Mouse (Mus musculus): ENCODE results near the gene Man2a1. TPM values are rescaled to one million over a fixed set of nuclear protein-coding genes. Genes with fewer than 3 reads are reported as not detected.

The Man2a1 gene
- polyA plus RNA-seq, 1 experiment from 2014 or later: 4.8 TPM

- Histone ChIP-seq H3K27ac (replicated peaks; ENCODE audit: low read depth, low read length) (no peak overlapping the region), H3K9me3 (ENCODE audit: control insufficient read depth, low read length) (no peaks in the 10 kb centered on the region), H3K4me2 (ENCODE audit: low read depth, severe bottlenecking) (no peak overlapping the region), H3K9ac (ENCODE audit: low read length) (no peak overlapping the region), H3K4me1 (ENCODE audit: control insufficient read depth, insufficient read depth, low read length) (peaks cover 6% of the 10 kb centered on the region; the same call in 1 of the 2 replicates), H3K4me3 (ENCODE audit: low read depth, low read length) (no peak overlapping the region), H3K27me3 (ENCODE audit: control insufficient read depth, insufficient read depth, low read length) (no peaks in the 10 kb centered on the region), H3K36me3 (ENCODE audit: control insufficient read depth, insufficient read depth, low read length) (no peaks in the 10 kb centered on the region)
- no peak for DNase-seq (ENCODE audit: low spot score)
- WGBS: 94% methylated on average over 6 of the region's 6 CpGs
- no peak for ATAC-seq (ENCODE audit: insufficient number of reproducible peaks, low FRiP score, low TSS enrichment, low read depth)
These were observed 7.7 kb downstream of the Man2a1 start for GRCm38 (mm10) chr17:64608228-64608627.

- ATAC-seq (ENCODE audit: insufficient number of reproducible peaks, low FRiP score, low TSS enrichment, low read depth): no peak
- no peak overlapping the region for H3K4me2 ChIP-seq (ENCODE audit: low read depth, severe bottlenecking)
- peaks cover 3% of the 10 kb centered on the region; the same call in 1 of the 2 replicates for H3K4me1 ChIP-seq (ENCODE audit: control insufficient read depth, insufficient read depth, low read length)
- no peaks in the 10 kb centered on the region for H3K9me3 ChIP-seq (ENCODE audit: control insufficient read depth, low read length)
- no peak for DNase-seq (ENCODE audit: low spot score)
- H3K4me3 ChIP-seq (ENCODE audit: low read depth, low read length): no peak overlapping the region
- WGBS: 73% methylated on average over 6 of the region's 6 CpGs
- no peaks in the 10 kb centered on the region for H3K27me3 ChIP-seq (ENCODE audit: control insufficient read depth, insufficient read depth, low read length)
- H3K9ac ChIP-seq (ENCODE audit: low read length): no peak overlapping the region
- no peaks in the 10 kb centered on the region for H3K36me3 ChIP-seq (ENCODE audit: control insufficient read depth, insufficient read depth, low read length)
- H3K27ac ChIP-seq (replicated peaks; ENCODE audit: low read depth, low read length): no peak overlapping the region
These were observed 8.5 kb downstream of the Man2a1 start for GRCm38 (mm10) chr17:64608923-64609598.

- WGBS: 41% methylated on average over 3 of the region's 3 CpGs
- Histone ChIP-seq H3K4me1 (ENCODE audit: control insufficient read depth, insufficient read depth, low read length) (peaks cover 3% of the 10 kb centered on the region; the same call in 1 of the 2 replicates), H3K9me3 (ENCODE audit: control insufficient read depth, low read length) (no peaks in the 10 kb centered on the region), H3K27ac (replicated peaks; ENCODE audit: low read depth, low read length) (no peak overlapping the region), H3K9ac (ENCODE audit: low read length) (no peak overlapping the region), H3K4me2 (ENCODE audit: low read depth, severe bottlenecking) (no peak overlapping the region), H3K36me3 (ENCODE audit: control insufficient read depth, insufficient read depth, low read length) (no peaks in the 10 kb centered on the region), H3K4me3 (ENCODE audit: low read depth, low read length) (no peak overlapping the region), H3K27me3 (ENCODE audit: control insufficient read depth, insufficient read depth, low read length) (no peaks in the 10 kb centered on the region)
- ATAC-seq (ENCODE audit: insufficient number of reproducible peaks, low FRiP score, low TSS enrichment, low read depth): no peak
- no peak for DNase-seq (ENCODE audit: low spot score)
These were observed 9.2 kb downstream of the Man2a1 start for GRCm38 (mm10) chr17:64609741-64610140.

GRCm38 (mm10) chr17:64611426-64611825 lies 10.9 kb downstream of the Man2a1 start:
- no peak overlapping the region for H3K4me2 ChIP-seq (ENCODE audit: low read depth, severe bottlenecking)
- no peaks in the 10 kb centered on the region for H3K36me3 ChIP-seq (ENCODE audit: control insufficient read depth, insufficient read depth, low read length)
- H3K27ac ChIP-seq (replicated peaks; ENCODE audit: low read depth, low read length): no peak overlapping the region
- H3K9me3 ChIP-seq (ENCODE audit: control insufficient read depth, low read length): no peaks in the 10 kb centered on the region
- 87% methylated on average over 5 of the region's 5 CpGs for WGBS
- DNase-seq (ENCODE audit: low spot score) (no peak), ATAC-seq (ENCODE audit: insufficient number of reproducible peaks, low FRiP score, low TSS enrichment, low read depth) (no peak)
- peaks cover 3% of the 10 kb centered on the region; the same call in 1 of the 2 replicates for H3K4me1 ChIP-seq (ENCODE audit: control insufficient read depth, insufficient read depth, low read length)
- no peak overlapping the region for H3K4me3 ChIP-seq (ENCODE audit: low read depth, low read length)
- H3K27me3 ChIP-seq (ENCODE audit: control insufficient read depth, insufficient read depth, low read length): no peaks in the 10 kb centered on the region
- no peak overlapping the region for H3K9ac ChIP-seq (ENCODE audit: low read length)

GRCm38 (mm10) chr17:64612135-64612885 lies 11.8 kb downstream of the Man2a1 start:
- Histone ChIP-seq H3K27me3 (ENCODE audit: control insufficient read depth, insufficient read depth, low read length) (no peaks in the 10 kb centered on the region), H3K9ac (ENCODE audit: low read length) (no peak overlapping the region), H3K9me3 (ENCODE audit: control insufficient read depth, low read length) (no peaks in the 10 kb centered on the region), H3K4me1 (ENCODE audit: control insufficient read depth, insufficient read depth, low read length) (peaks cover 3% of the 10 kb centered on the region; the same call in 1 of the 2 replicates), H3K4me3 (ENCODE audit: low read depth, low read length) (no peak overlapping the region), H3K27ac (replicated peaks; ENCODE audit: low read depth, low read length) (no peak overlapping the region), H3K4me2 (ENCODE audit: low read depth, severe bottlenecking) (no peak overlapping the region), H3K36me3 (ENCODE audit: control insufficient read depth, insufficient read depth, low read length) (no peaks in the 10 kb centered on the region)
- ATAC-seq (ENCODE audit: insufficient number of reproducible peaks, low FRiP score, low TSS enrichment, low read depth) (no peak), DNase-seq (ENCODE audit: low spot score) (no peak)
- 85% methylated on average over 16 of the region's 16 CpGs for WGBS

- Histone ChIP-seq H3K9ac (ENCODE audit: low read length) (no peak overlapping the region), H3K27ac (replicated peaks; ENCODE audit: low read depth, low read length) (no peak overlapping the region), H3K4me2 (ENCODE audit: low read depth, severe bottlenecking) (no peak overlapping the region), H3K27me3 (ENCODE audit: control insufficient read depth, insufficient read depth, low read length) (no peaks in the 10 kb centered on the region), H3K4me3 (ENCODE audit: low read depth, low read length) (no peak overlapping the region), H3K36me3 (ENCODE audit: control insufficient read depth, insufficient read depth, low read length) (no peaks in the 10 kb centered on the region), H3K4me1 (ENCODE audit: control insufficient read depth, insufficient read depth, low read length) (peaks cover 3% of the 10 kb centered on the region; the same call in 1 of the 2 replicates), H3K9me3 (ENCODE audit: control insufficient read depth, low read length) (no peaks in the 10 kb centered on the region)
- WGBS: 87% methylated on average over 3 of the region's 3 CpGs
- ATAC-seq (ENCODE audit: insufficient number of reproducible peaks, low FRiP score, low TSS enrichment, low read depth): no peak
- no peak for DNase-seq (ENCODE audit: low spot score)
These were observed 12.4 kb downstream of the Man2a1 start for GRCm38 (mm10) chr17:64612930-64613329.

- WGBS: 71% methylated on average over 3 of the region's 3 CpGs
- Histone ChIP-seq H3K27me3 (ENCODE audit: control insufficient read depth, insufficient read depth, low read length) (no peaks in the 10 kb centered on the region), H3K4me1 (ENCODE audit: control insufficient read depth, insufficient read depth, low read length) (peaks cover 3% of the 10 kb centered on the region; the same call in 1 of the 2 replicates), H3K27ac (replicated peaks; ENCODE audit: low read depth, low read length) (no peak overlapping the region), H3K4me2 (ENCODE audit: low read depth, severe bottlenecking) (no peak overlapping the region), H3K4me3 (ENCODE audit: low read depth, low read length) (no peak overlapping the region), H3K9ac (ENCODE audit: low read length) (no peak overlapping the region), H3K36me3 (ENCODE audit: control insufficient read depth, insufficient read depth, low read length) (no peaks in the 10 kb centered on the region), H3K9me3 (ENCODE audit: control insufficient read depth, low read length) (no peaks in the 10 kb centered on the region)
- DNase-seq (ENCODE audit: low spot score) (no peak), ATAC-seq (ENCODE audit: insufficient number of reproducible peaks, low FRiP score, low TSS enrichment, low read depth) (no peak)
These were observed 12.8 kb downstream of the Man2a1 start for GRCm38 (mm10) chr17:64613351-64613750.

GRCm38 (mm10) chr17:64614804-64615203 lies 14.3 kb downstream of the Man2a1 start:
- Histone ChIP-seq H3K9ac (ENCODE audit: low read length) (no peak overlapping the region), H3K9me3 (ENCODE audit: control insufficient read depth, low read length) (no peaks in the 10 kb centered on the region), H3K36me3 (ENCODE audit: control insufficient read depth, insufficient read depth, low read length) (no peaks in the 10 kb centered on the region), H3K27me3 (ENCODE audit: control insufficient read depth, insufficient read depth, low read length) (no peaks in the 10 kb centered on the region), H3K27ac (replicated peaks; ENCODE audit: low read depth, low read length) (no peak overlapping the region), H3K4me1 (ENCODE audit: control insufficient read depth, insufficient read depth, low read length) (peaks cover 3% of the 10 kb centered on the region; the same call in 1 of the 2 replicates), H3K4me2 (ENCODE audit: low read depth, severe bottlenecking) (no peak overlapping the region), H3K4me3 (ENCODE audit: low read depth, low read length) (no peak overlapping the region)
- 85% methylated on average over 3 of the region's 3 CpGs for WGBS
- no peak for ATAC-seq (ENCODE audit: insufficient number of reproducible peaks, low FRiP score, low TSS enrichment, low read depth)
- no peak for DNase-seq (ENCODE audit: low spot score)

Data from limb, embryonic 11.5 days (tissue).